20 mouse cellular contexts compared by ENCODE assay signal in genomic region chr2:177577998-177578397, GRCm38 (mm10). TPM values are rescaled to one million over a fixed set of nuclear protein-coding genes. Genes with fewer than 3 reads are reported as not detected.
DNase-seq lines count a peak whose midpoint lies in the region; TF ChIP-seq lines count a peak whose summit lies in the region.
"Not testable (repeated sequence)": the region's sequence is repeated elsewhere in the genome, so short reads cannot be mapped to it uniquely, and the experiment has no call there.
"Had no signal": no experiment of that assay in that cellular context is flagged by ENCODE, and none has a peak within 500 bp of the region (broad histone marks: within the 10 kb centered on the region; RNA-seq: fewer than 3 reads in every experiment).

Gene Gm14406 (minus strand): TSS chr2:177578210.

- H3K27me3 ChIP-seq in E14TG2a.4 (ENCODE audit: insufficient read depth, low read length); MEL (ENCODE audit: control insufficient read depth in 1 of 2, insufficient read depth in 2 of 2, low read length in 2 of 2): not testable (repeated sequence)

- not testable (repeated sequence) for H3K9ac ChIP-seq in MEL (ENCODE audit: control insufficient read depth, low read depth, low read length, poor library complexity, severe bottlenecking)

- TF ChIP-seq EP300 in MEL (IDR thresholded peaks at IDR 0.05; ENCODE audit: low read depth in 1 of 2, low read length in 2 of 2): not testable (repeated sequence)

- not testable (repeated sequence) for TF ChIP-seq POLR2A in MEL (IDR thresholded peaks at IDR 0.05; ENCODE audit: control insufficient read depth in 1 of 2, insufficient read depth in 1 of 2, low read depth in 1 of 2, low read length in 2 of 2, poor library complexity in 1 of 2)

- 0 out of 2 replicates have a peak within 1 kb of the TSS, but pooled peaks have one; percentile 37 for H3K4me3 ChIP-seq in E14TG2a.4 (replicated peaks; ENCODE audit: low read length)
- not testable (repeated sequence) for H3K4me3 ChIP-seq in MEL (ENCODE audit: control insufficient read depth in 1 of 2, insufficient read depth in 1 of 2, low read depth in 2 of 2, low read length in 2 of 2)

- not testable (repeated sequence) for H3K4me1 ChIP-seq in E14TG2a.4 (replicated peaks; ENCODE audit: low read depth, low read length); MEL (ENCODE audit: control insufficient read depth in 1 of 2, insufficient read depth in 2 of 2, low read length in 2 of 2)

- H3K79me2 ChIP-seq in MEL (ENCODE audit: control insufficient read depth, insufficient read depth, low read length, poor library complexity): not testable (repeated sequence)

- H3K27ac ChIP-seq in MEL (ENCODE audit: control insufficient read depth, low read depth, low read length): not testable (repeated sequence)

- not testable (repeated sequence) for TF ChIP-seq CTCF in E14TG2a.4 (conservative IDR thresholded peaks at IDR 0.05; ENCODE audit: low read length); MEL (IDR thresholded peaks at IDR 0.05 in 2 of 3, conservative IDR thresholded peaks at IDR 0.05 in 1 of 3; ENCODE audit: control insufficient read depth in 1 of 3, insufficient read depth in 1 of 3, low read depth in 2 of 3, low read length in 3 of 3, poor library complexity in 1 of 3, severe bottlenecking in 1 of 3)

- not testable (repeated sequence) for H3K36me3 ChIP-seq in E14TG2a.4 (ENCODE audit: insufficient read depth, low read length); MEL (ENCODE audit: control insufficient read depth in 1 of 2, insufficient read depth in 2 of 2, low read length in 2 of 2)

- DNase-seq in 416B (ENCODE audit: low read depth) (peak; percentile 59), ES-CJ7 (ENCODE audit: low read depth, low spot score) (peak; percentile 50), MEL (ENCODE audit: low read depth, low spot score) (peak; percentile 3), R1 (ENCODE audit: low read depth, low spot score) (peak; percentile 76), ZHBTc4 (ENCODE audit: low read depth, low spot score) (peak; percentile 56)

- H3K9me3 ChIP-seq in E14TG2a.4 (ENCODE audit: low read length); MEL (replicated peaks; ENCODE audit: insufficient read depth, low read length): not testable (repeated sequence)

- not testable (repeated sequence) for TF ChIP-seq RAD21 in MEL (IDR thresholded peaks at IDR 0.05; ENCODE audit: low read depth, low read length)

RNA-seq across cellular contexts. Expression of gene Gm14406, which starts in this region (rescaled TPM):
- total RNA-seq in MEL (2012; rRNA removed): 0.89 and 0.92 TPM in 2 replicates
- not detected for polyA plus RNA-seq in MEL (2012; ENCODE audit: insufficient read depth in 1 of 2, insufficient read length in 2 of 2, low read depth in 1 of 2, low replicate concordance in 2 of 2, missing spikeins in 1 of 2)
- total RNA-seq: adrenal gland, postnatal 10 days; adrenal gland, postnatal 25 days; common myeloid progenitor, adult 5-6 weeks; G1E had no signal
- polyA plus RNA-seq: adrenal gland, adult 2 months; brain, embryonic 14.5 days; C2C12; embryonic facial prominence, embryonic 11.5 days; embryonic facial prominence, embryonic 15.5 days; erythroblast, embryonic 14.5 days; forebrain, embryonic 10.5 days; forebrain, embryonic 12.5 days; forebrain, embryonic 14.5 days; forebrain, embryonic 16.5 days; G1E had no signal

Comparison
In these comparisons a context has a peak if more than half of its experiments do, and no peak if none do; other contexts are left out.
1. Peak in DNase-seq in MEL; RNA of the gene not detected or under 1 TPM.
2. DNase-seq: peak in every context shown above with its lines; median percentile 76 in R1; 59 in 416B; 56 in ZHBTc4; 50 in ES-CJ7; 3 in MEL.